Comparison of ENCODE assay signal across 25 mouse cellular contexts in the genomic region with DNA sequence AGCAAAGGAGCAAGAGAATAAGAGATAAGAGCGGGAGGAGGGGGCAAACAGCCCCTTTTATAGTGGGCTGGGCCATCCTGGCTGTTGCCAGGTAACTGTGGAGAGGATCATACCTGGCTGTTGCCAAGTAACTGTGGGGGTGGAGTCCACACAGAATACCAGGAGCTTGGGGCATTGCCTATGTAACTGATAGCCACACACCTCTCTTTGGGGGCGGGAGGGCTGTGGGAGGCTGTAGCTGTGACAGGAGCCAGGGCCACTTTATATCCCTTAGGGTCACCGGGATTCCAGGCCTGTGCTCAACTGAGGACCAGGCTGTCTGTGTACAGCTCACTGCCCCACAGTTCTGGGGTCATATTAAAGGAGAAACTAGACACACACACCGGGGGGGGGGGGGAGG. TPM values are rescaled to one million over a fixed set of nuclear protein-coding genes. Genes with fewer than 3 reads are reported as not detected.
DNase-seq lines count a peak whose midpoint lies in the region; ATAC-seq and TF ChIP-seq lines count a peak whose summit lies in the region.
"Had no signal": no experiment of that assay in that cellular context is flagged by ENCODE, and none has a peak within 500 bp of the region (broad histone marks: within the 10 kb centered on the region; RNA-seq: fewer than 3 reads in every experiment).

No protein-coding gene starts in this region.

- intact Hi-C loops in left cerebral cortex, postnatal 36 days (cut with DNase I): no loop called here

- TF ChIP-seq CTCF in forebrain, postnatal 0 days (IDR thresholded peaks at IDR 0.05; ENCODE audit: low read depth): no peak
- TF ChIP-seq CTCF in kidney, postnatal 0 days (IDR thresholded peaks at IDR 0.05; ENCODE audit: low read depth): no peak
- no peak for TF ChIP-seq CTCF in testis, adult 2 months (IDR thresholded peaks at IDR 0.05; ENCODE audit: control insufficient read depth, insufficient read depth, insufficient replicate concordance, low read depth, low read length)

- H3K4me1 ChIP-seq in forebrain, postnatal 0 days (ENCODE audit: insufficient read depth): no peaks in the 10 kb centered on the region
- peaks cover 9% of the 10 kb centered on the region; the same call in 1 of the 2 replicates for H3K4me1 ChIP-seq in forebrain, embryonic 13.5 days
- no peaks in the 10 kb centered on the region; the same call in 1 of the 2 replicates for H3K4me1 ChIP-seq in kidney, postnatal 0 days (replicated peaks; ENCODE audit: insufficient read depth, low read length)
- peaks cover 6% of the 10 kb centered on the region for H3K4me1 ChIP-seq in testis, adult 2 months (ENCODE audit: control insufficient read depth, insufficient read depth, low read length)
- H3K4me1 ChIP-seq: heart, embryonic 15.5 days had no signal

- H3K4me2 ChIP-seq in forebrain, postnatal 0 days (ENCODE audit: low read depth): no peak overlapping the region
- H3K4me2 ChIP-seq in forebrain, embryonic 13.5 days: no peak overlapping the region
- H3K4me2 ChIP-seq in kidney, postnatal 0 days (ENCODE audit: low read length): no peak overlapping the region
- H3K4me2 ChIP-seq: heart, embryonic 15.5 days; hindbrain, embryonic 15.5 days; liver, embryonic 11.5 days; midbrain, embryonic 13.5 days; neural tube, embryonic 13.5 days had no signal

- no peak overlapping the region for H3K4me3 ChIP-seq in forebrain, postnatal 0 days (ENCODE audit: low read depth, low read length)
- H3K4me3 ChIP-seq in forebrain, embryonic 13.5 days: no peak overlapping the region
- no peak overlapping the region for H3K4me3 ChIP-seq in kidney, postnatal 0 days (replicated peaks; ENCODE audit: low read depth, low read length)
- H3K4me3 ChIP-seq in testis, adult 2 months (ENCODE audit: control insufficient read depth, low read depth, low read length): peak overlapping the region; percentile 91
- H3K4me3 ChIP-seq: heart, embryonic 15.5 days; hindbrain, embryonic 15.5 days; midbrain, embryonic 13.5 days; neural tube, embryonic 13.5 days had no signal

- H3K27ac ChIP-seq in forebrain, postnatal 0 days (ENCODE audit: low read depth, low read length): no peak overlapping the region
- H3K27ac ChIP-seq in forebrain, embryonic 13.5 days: no peak overlapping the region
- H3K27ac ChIP-seq in kidney, postnatal 0 days: no peak overlapping the region
- peak overlapping the region; percentile 71; the same call in 1 of the 2 replicates for H3K27ac ChIP-seq in testis, adult 2 months (ENCODE audit: control insufficient read depth, insufficient read depth, low read depth, low read length)
- H3K27ac ChIP-seq: heart, embryonic 15.5 days; hindbrain, embryonic 15.5 days had no signal

- 0 out of 2 replicates have a peak, but pooled peaks have one; percentile 11 for ATAC-seq in forebrain, postnatal 0 days
- no peak for ATAC-seq in forebrain, embryonic 13.5 days
- ATAC-seq in kidney, postnatal 0 days (replicated peaks; ENCODE audit: low FRiP score, low read depth): peak; percentile 57; the same call in 1 of the 2 replicates
- ATAC-seq: liver, postnatal 0 days; midbrain, embryonic 13.5 days had no signal

- peak; percentile 68; the same call in 1 of the 2 replicates for TF ChIP-seq POLR2A in testis, adult 2 months (IDR thresholded peaks at IDR 0.05; ENCODE audit: control insufficient read depth, low read depth, low read length)

- DNase-seq in forebrain, postnatal 0 days: no peak
- DNase-seq in kidney, postnatal 0 days (ENCODE audit: low spot score): no peak
- no peak for DNase-seq in kidney, postnatal 25 days
- no peak for DNase-seq in testis, postnatal 14 days (ENCODE audit: low spot score)
- DNase-seq in layer of hippocampus, adult 18-20 months (ENCODE audit: low spot score in 2 of 2): no peak
- no peak for DNase-seq in left cerebral cortex, postnatal 36 days (ENCODE audit: low spot score in 2 of 2)
- DNase-seq: cerebellum, adult 11 months; cerebellum, adult 9-11 months; gastrocnemius, postnatal 36 days; heart, postnatal 36 days; kidney, adult 11 months; liver, postnatal 0 days; lung, postnatal 10 days; right cerebral cortex, adult 18-20 months; thymus, postnatal 14 days had no signal

- WGBS in forebrain, postnatal 0 days: 75% methylated on average over 4 of the region's 4 CpGs
- 64% methylated on average over 4 of the region's 4 CpGs for WGBS in forebrain, embryonic 13.5 days
- WGBS in kidney, postnatal 0 days: 46% methylated on average over 4 of the region's 4 CpGs

- H3K9ac ChIP-seq in forebrain, postnatal 0 days: no peak overlapping the region
- H3K9ac ChIP-seq in forebrain, embryonic 13.5 days: no peak overlapping the region
- H3K9ac ChIP-seq in kidney, postnatal 0 days (ENCODE audit: low read depth, low read length): no peak overlapping the region
- H3K9ac ChIP-seq: heart, embryonic 15.5 days; hindbrain, embryonic 15.5 days; liver, postnatal 0 days; midbrain, embryonic 13.5 days; neural tube, embryonic 13.5 days had no signal

- no peaks in the 10 kb centered on the region for H3K27me3 ChIP-seq in forebrain, postnatal 0 days (ENCODE audit: insufficient read depth, low read length)
- no peaks in the 10 kb centered on the region for H3K27me3 ChIP-seq in forebrain, embryonic 13.5 days
- H3K27me3 ChIP-seq in kidney, postnatal 0 days (ENCODE audit: insufficient read depth, low read length): no peaks in the 10 kb centered on the region
- H3K27me3 ChIP-seq in testis, adult 2 months (ENCODE audit: control insufficient read depth, insufficient read depth, low read length): no peaks in the 10 kb centered on the region
- H3K27me3 ChIP-seq: heart, embryonic 15.5 days; hindbrain, embryonic 15.5 days; midbrain, embryonic 13.5 days; neural tube, embryonic 13.5 days had no signal

- no peaks in the 10 kb centered on the region for H3K36me3 ChIP-seq in forebrain, postnatal 0 days (ENCODE audit: insufficient read depth)
- no peaks in the 10 kb centered on the region for H3K36me3 ChIP-seq in forebrain, embryonic 13.5 days (ENCODE audit: poor library complexity, severe bottlenecking)
- H3K36me3 ChIP-seq in kidney, postnatal 0 days (ENCODE audit: insufficient read depth, low read length): no peaks in the 10 kb centered on the region
- H3K36me3 ChIP-seq in testis, adult 2 months (ENCODE audit: control insufficient read depth, insufficient read depth, low read length): no peaks in the 10 kb centered on the region
- H3K36me3 ChIP-seq: heart, embryonic 15.5 days; hindbrain, embryonic 15.5 days; midbrain, embryonic 13.5 days; neural tube, embryonic 13.5 days had no signal

- no peaks in the 10 kb centered on the region for H3K9me3 ChIP-seq in forebrain, postnatal 0 days (ENCODE audit: low read length)
- H3K9me3 ChIP-seq in forebrain, embryonic 13.5 days (replicated peaks): no peaks in the 10 kb centered on the region
- H3K9me3 ChIP-seq in kidney, postnatal 0 days (replicated peaks; ENCODE audit: low read length): no peaks in the 10 kb centered on the region
- H3K9me3 ChIP-seq: heart, embryonic 15.5 days; hindbrain, embryonic 15.5 days; midbrain, embryonic 13.5 days; neural tube, embryonic 13.5 days had no signal

RNA-seq across cellular contexts. Expression of a gene that starts 40.5 kb away (rescaled TPM):
- total RNA-seq in forebrain, postnatal 0 days (2014; rRNA removed): 2.8 and 3.3 TPM in 2 replicates
- polyA plus RNA-seq in forebrain, postnatal 0 days (2015; fragmentation: Nextera tagmentation; extraction: Ambion mirVana): 1.5 and 2.3 TPM in 2 replicates
- polyA plus RNA-seq in forebrain, embryonic 13.5 days (2015; fragmentation: Nextera tagmentation; extraction: Ambion mirVana): 5.5 TPM in 2 replicates
- 0.55 and 0.59 TPM in 2 replicates for polyA plus RNA-seq in kidney, postnatal 0 days (2015; fragmentation: Nextera tagmentation; extraction: Ambion mirVana)
- polyA plus RNA-seq in testis, adult 2 months (2012; rRNA removed): 0.91 and 0.98 TPM in 2 replicates
- total RNA-seq in layer of hippocampus, adult 18-20 months (2021): under 1 TPM; 0.45 to 0.76 TPM
- under 1 TPM; 0.39 to 0.54 TPM for total RNA-seq in left cerebral cortex, postnatal 36 days (2021)
- total RNA-seq: common myeloid progenitor, adult 5-6 weeks; gastrocnemius, adult 18-20 months; heart, postnatal 36 days; megakaryocyte progenitor cell, adult 5-6 weeks had no signal
- polyA plus RNA-seq: liver, embryonic 11.5 days had no signal
